Mouse (Mus musculus) 3134 (cell line): ENCODE measurements around the gene Hist1h4h.

Experiments
- DNase-seq: peaks from one replicate; pipeline ENCODE4 v3.0.0-alpha.2; 2011; ENCODE audit warnings: low spot score; ENCODE audit not compliant: insufficient read length; ENCODE audit errors: extremely low read depth

The Hist1h4h gene

DNA sequence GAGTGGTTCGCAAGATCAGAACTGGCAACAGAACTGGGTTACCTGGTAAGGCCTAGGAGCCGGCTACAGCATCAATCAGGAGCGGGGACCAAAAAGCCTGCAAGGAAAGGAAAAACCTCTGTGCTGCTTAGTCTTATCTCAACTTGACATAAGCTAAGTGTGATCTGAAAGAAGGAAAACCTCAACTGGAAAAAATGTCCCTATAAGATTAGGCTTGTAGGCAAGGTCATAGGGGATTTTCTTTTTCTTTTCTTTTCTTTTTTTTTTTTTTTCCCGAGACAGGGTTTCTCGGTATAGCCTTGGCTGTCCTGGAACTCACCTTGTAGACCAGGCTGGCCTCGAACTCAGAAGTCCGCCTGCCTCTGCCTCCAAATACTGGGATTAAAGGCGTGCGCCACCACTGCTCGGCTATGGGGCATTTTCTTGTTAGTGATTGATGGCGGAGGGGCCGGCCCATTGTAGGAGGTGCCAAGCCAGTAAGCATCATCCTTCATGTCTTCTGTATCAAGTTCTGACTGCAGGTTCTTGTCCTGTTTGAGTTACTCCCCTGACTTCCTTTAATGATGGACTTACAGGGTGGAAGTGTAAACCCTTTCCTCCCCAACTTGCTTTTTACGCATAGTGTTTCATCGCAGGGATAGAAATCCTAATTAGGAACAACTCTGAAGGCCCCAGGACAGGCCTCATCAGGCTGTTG, 23.9 kb upstream of the Hist1h4h start:
- DNase-seq, result no peak

DNA sequence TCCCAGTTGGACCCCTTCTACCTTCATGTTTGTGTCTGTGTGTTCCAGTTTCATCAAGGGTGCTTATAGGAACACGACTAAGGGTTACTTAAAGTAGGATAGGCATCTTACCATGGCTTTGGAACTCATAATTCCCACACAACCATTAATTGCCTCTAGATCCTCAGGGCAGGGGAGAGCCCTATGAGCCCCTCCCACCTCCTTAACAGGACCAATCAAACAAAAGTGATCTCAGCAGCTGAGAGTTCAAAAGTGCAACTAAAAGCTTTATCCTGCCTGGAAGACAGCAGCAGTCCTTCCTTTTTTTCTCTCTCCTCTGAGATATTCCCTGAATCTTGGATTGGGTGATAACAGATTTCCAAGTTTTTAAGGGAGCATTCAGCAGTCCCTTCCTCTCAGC, 20.7 kb upstream of the Hist1h4h start:
- DNase-seq, result no peak

DNA sequence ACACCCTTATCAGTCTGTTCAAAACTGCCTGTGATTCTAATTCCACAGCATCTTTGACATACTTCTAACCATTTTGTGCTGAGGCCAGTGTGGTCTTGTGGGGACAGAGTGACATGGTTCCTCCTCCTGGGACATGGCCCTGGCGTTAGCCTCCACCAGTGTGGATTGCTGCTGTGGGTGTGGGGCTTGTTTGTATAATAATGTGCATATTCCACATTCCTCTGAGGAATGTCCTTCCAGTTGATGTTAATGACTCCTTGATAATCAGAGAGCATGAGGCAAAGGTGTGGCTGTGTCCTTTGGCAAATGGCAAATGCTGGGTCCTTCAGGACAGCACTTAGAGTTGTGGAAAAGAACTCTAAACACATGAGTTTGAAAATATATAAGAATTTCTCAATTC, 17.3 kb upstream of the Hist1h4h start:
- DNase-seq, result no peak

GRCm38 (mm10) chr13:23515281-23515680, 15.6 kb upstream of the Hist1h4h start:
- DNase-seq, result peak; percentile 50

GRCm38 (mm10) chr13:23515826-23516620, 14.8 kb upstream of the Hist1h4h start:
- no peak for DNase-seq

DNA sequence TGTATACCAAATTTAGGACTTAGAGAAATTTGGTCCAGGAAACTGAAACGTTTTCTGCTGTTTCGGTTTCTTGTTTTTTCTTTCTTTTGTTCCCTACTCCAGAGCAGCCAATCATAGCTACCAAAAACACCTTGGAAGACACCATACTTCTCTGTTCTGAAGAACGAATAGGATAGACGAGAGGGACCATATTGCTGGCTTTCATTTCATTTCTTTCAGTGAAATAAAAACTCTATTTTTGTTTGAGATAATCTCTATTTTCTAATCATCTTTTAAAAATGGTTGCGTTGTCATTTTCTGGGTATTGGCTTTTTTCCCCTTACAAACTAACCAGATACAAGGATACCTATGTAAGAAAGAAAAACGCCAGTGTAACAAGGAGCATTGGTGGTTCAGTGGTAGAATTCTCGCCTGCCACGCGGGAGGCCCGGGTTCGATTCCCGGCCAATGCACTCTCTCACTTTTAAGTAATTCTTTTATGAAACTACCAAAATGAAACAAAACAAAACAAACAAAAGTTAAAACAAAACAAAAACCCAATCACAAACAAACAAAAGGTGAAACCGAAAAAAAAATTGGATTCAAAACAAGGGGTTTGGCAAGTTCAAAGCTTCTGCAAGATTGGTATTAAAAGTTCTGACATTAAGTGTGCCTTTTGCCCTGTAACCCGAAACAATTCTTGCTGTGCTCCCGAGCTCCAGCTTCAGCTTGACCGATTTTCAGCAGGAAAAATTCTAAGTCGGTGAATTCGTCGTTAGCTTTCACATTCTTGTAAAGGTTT, 13.8 kb upstream of the Hist1h4h start:
- DNase-seq, result peak; percentile 73

DNA sequence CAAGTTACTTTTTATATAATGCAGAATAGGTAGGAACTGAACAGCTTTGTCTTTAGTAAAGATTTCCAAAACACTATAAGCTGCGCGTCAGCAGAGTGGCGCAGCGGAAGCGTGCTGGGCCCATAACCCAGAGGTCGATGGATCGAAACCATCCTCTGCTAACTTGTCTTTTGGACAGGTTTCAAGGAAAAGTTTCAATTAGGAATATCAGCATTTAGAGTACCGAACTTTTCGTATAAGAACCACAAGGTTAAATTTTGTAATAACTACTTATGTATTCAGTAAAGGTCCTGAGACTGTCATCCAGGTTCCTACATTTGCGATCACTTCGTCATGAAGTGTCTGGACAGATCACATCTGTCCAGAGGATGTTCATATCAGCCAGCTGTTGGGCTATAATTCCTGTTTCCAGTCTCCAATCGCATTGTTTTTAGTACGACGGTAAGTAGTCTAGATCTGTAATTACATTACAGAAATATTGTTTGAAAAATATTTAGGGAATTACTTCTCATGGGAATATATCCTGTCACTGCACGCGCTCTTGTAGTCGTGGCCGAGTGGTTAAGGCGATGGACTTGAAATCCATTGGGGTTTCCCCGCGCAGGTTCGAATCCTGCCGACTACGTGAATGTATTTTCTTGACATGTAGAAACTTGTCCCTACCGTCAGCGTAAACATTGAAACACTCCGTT, 13.1 kb upstream of the Hist1h4h start:
- peak; percentile 81 for DNase-seq

DNA sequence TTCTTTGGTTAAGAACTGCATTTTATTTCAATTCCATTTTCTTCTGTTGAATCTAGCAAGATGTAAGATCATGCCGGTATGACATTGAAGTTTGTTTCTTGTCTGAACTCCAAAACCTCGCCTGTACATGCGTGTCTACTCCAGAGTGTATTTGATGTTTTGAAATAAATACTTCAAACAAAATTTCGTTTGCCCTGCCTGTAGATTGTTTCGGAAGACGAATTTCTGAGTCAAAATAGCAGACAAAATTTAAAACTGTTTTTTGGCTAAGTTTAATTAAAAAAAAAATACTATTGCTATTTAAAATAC, 12.6 kb upstream of the Hist1h4h start:
- no peak for DNase-seq

DNA sequence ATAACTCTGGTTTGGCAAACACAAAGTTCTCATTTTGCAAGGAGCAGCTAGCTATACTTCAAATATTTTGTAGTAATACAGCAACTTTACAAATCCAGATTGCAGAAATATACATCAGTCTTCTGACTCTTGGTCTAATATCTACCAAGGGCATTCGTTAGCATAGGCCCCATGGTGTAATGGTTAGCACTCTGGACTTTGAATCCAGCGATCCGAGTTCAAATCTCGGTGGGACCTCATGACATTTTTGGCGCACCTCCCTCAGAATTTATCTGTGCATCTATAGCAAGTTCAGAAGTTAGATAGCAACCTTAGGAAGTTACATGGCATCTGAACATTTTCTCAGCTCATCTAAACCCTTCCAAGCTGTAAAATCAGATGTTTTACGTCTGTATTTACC, 12.0 kb upstream of the Hist1h4h start:
- peak; percentile 57 for DNase-seq

GRCm38 (mm10) chr13:23519416-23519815, 11.4 kb upstream of the Hist1h4h start:
- DNase-seq, result peak; percentile 67

DNA sequence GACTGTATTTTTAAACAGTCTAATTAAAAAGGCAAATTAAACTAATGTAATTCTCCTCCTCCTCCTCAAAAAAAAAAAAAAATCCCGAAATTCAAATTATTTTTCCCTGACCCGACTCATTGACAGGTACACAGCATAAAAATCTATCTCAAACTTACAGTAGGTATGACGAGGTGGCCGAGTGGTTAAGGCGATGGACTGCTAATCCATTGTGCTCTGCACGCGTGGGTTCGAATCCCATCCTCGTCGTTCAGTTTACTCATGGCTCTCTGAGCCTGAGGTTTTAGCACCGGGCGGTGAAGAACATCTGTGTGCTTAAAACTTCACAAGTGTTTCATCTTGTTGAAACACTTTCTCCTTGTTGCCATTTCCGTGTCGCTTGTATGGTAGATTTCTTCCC, 9.1 kb upstream of the Hist1h4h start:
- DNase-seq, result peak; percentile 68

GRCm38 (mm10) chr13:23523976-23524375, 6.9 kb upstream of the Hist1h4h start:
- DNase-seq, result no peak

- peak; percentile 37 for DNase-seq
Observed at GRCm38 (mm10) chr13:23524654-23525053, 6.2 kb upstream of the Hist1h4h start.

GRCm38 (mm10) chr13:23525901-23526300, 4.9 kb upstream of the Hist1h4h start:
- no peak for DNase-seq

DNA sequence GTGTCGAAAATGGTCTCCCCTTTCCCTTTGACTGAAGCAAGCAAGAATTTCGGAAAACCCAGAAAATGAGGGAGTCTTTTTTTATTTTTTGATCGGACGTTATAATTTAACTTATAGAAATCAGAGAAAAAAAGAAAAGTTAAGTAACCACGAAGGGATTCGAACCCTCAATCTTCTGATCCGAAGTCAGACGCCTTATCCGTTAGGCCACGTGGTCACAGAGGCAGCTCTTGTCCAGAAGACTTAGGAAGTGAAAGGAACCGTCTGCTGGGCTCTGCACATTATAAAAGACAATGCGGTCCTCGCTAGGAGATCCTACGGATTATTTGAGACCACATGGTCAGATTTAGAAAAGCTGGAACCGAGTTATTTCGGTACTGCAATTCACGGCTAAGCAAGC, 4.5 kb upstream of the Hist1h4h start:
- peak; percentile 51 for DNase-seq

GRCm38 (mm10) chr13:23529005-23529404, 1.8 kb upstream of the Hist1h4h start:
- DNase-seq, result no peak

GRCm38 (mm10) chr13:23529480-23530165, 1.2 kb upstream of the Hist1h4h start:
- DNase-seq, result no peak

- peak; percentile 70 for DNase-seq
Observed at GRCm38 (mm10) chr13:23530181-23530900, 509 bp upstream of the Hist1h4h start.

DNA sequence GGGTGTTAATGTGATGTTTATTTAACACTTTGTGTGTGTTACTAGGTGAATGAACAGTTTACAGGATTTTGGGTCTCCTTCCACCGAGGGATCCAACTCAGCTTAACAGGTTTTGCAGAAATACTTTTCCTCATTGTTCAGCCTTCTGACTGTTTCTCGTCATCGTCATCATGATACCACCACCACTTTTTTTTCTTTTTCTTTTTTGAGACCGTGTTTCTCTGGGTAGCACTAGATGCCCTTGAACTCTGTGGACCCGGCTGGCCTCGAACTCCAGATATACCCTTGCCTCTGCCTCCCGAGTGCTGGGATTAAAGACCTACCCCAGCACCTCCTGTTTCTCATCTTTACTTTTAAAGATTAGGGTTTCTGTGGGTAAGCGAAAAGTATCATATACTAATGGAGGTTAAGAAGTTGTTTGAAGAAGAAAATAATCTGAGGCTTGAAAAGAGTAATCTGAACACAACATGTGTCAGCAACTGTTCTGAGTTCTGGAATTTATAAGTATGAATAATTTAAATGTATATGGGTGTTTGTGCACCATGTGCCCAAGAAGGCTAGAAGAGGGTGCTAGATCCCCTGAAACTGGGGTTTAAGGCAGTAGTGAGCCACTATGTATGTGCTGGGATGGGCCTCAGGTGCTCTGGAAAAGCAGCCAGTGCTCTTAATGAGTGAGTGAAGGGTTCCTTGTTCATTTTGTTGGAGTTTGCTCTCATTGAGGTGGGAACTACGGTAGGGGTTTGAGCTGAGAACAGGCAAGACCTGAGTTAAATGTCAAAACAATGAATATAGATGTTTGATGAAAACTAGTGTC, 1.6 kb downstream of the Hist1h4h start:
- DNase-seq, result no peak
